Mouse (Mus musculus) mouse trophoblast stem cell (cell line): Measurements from ENCODE around the gene Tenm3.

Source experiments
- in situ Hi-C, 2 experiments: fragments of 300-500 bp; cut with MseI, MboI; formaldehyde crosslinking; loops; 2 replicates in 1 of 2; 3 replicates in 1 of 2; pipeline ENCODE4 v1.15.1; 2025

Gene Tenm3

GRCm38 (mm10) chr8:48456328-48457124 is 387.2 kb downstream of the Tenm3 start:
- in situ Hi-C loops, result no loop called here

GRCm38 (mm10) chr8:48451247-48451635 is 392.5 kb downstream of the Tenm3 start:
- in situ Hi-C loops, result no loop called here

- in situ Hi-C loops, result no loop called here
These were observed 393.1 kb downstream of the Tenm3 start for GRCm38 (mm10) chr8:48450397-48451246.

- in situ Hi-C loops, result no loop called here
These were observed 394.1 kb downstream of the Tenm3 start for GRCm38 (mm10) chr8:48449625-48450024.

GRCm38 (mm10) chr8:48445690-48446089 is 398.1 kb downstream of the Tenm3 start:
- in situ Hi-C loops, result no loop called here

- in situ Hi-C loops, result no loop called here
These were observed 404.3 kb downstream of the Tenm3 start for GRCm38 (mm10) chr8:48439491-48439890.

GRCm38 (mm10) chr8:48437523-48438207 is 406.1 kb downstream of the Tenm3 start:
- in situ Hi-C loops, result no loop called here

GRCm38 (mm10) chr8:48425101-48425500 is 418.6 kb downstream of the Tenm3 start:
- in situ Hi-C loops, result no loop called here

GRCm38 (mm10) chr8:48417714-48418113 is 426.0 kb downstream of the Tenm3 start:
- in situ Hi-C loops, result no loop called here

- in situ Hi-C loops, result no loop called here
These were observed 432.8 kb downstream of the Tenm3 start for GRCm38 (mm10) chr8:48410916-48411315.

GRCm38 (mm10) chr8:48400572-48400972 is 443.2 kb downstream of the Tenm3 start:
- in situ Hi-C loops, result no loop called here

- in situ Hi-C loops, result no loop called here
These were observed 457.9 kb downstream of the Tenm3 start for GRCm38 (mm10) chr8:48385833-48386232.

- in situ Hi-C loops, result no loop called here
These were observed 463.7 kb downstream of the Tenm3 start for GRCm38 (mm10) chr8:48380035-48380434.

GRCm38 (mm10) chr8:48376774-48377173 is 467.0 kb downstream of the Tenm3 start:
- in situ Hi-C loops, result no loop called here

- in situ Hi-C loops, result no loop called here
These were observed 468.6 kb downstream of the Tenm3 start for GRCm38 (mm10) chr8:48375183-48375582.

- in situ Hi-C loops, result no loop called here
These were observed 470.3 kb downstream of the Tenm3 start for GRCm38 (mm10) chr8:48373404-48373803.

GRCm38 (mm10) chr8:48367164-48367563 is 476.6 kb downstream of the Tenm3 start:
- in situ Hi-C loops, result no loop called here

GRCm38 (mm10) chr8:48356849-48357248 is 486.9 kb downstream of the Tenm3 start:
- in situ Hi-C loops, result no loop called here

GRCm38 (mm10) chr8:48353458-48353857 is 490.3 kb downstream of the Tenm3 start:
- in situ Hi-C loops, result no loop called here

GRCm38 (mm10) chr8:48348901-48349300 is 494.9 kb downstream of the Tenm3 start:
- in situ Hi-C loops, result no loop called here

GRCm38 (mm10) chr8:48348386-48348785 is 495.4 kb downstream of the Tenm3 start:
- in situ Hi-C loops, result no loop called here

GRCm38 (mm10) chr8:48343067-48343420 is 500.7 kb downstream of the Tenm3 start:
- in situ Hi-C loops, result no loop called here
